Mouse (Mus musculus) bone marrow macrophage, adult 2 months (primary cell): ENCODE measurements at regions not wholly inside any gene's neighbourhood (a gene's known extent, or its start where the extent isn't known, plus 50 kb on each side); places are given as distances from the start of the nearest gene placed in this dataset.

ENCODE experiments used
- CTCF ChIP-seq: IDR thresholded peaks from 2 replicates; pipeline ENCODE4 v1.5.1; 2012; ENCODE audit warnings: low read depth, mild to moderate bottlenecking, low read length, moderate library complexity
- POLR2A ChIP-seq: IDR thresholded peaks from 2 replicates; pipeline ENCODE4 v1.6.1; 2012; ENCODE audit warnings: mild to moderate bottlenecking, low read depth, low read length, borderline replicate concordance

- no peak for TF ChIP-seq POLR2A
- no peak for TF ChIP-seq CTCF
Measured at GRCm38 (mm10) chr9:11285135-11285534, 380.6 kb upstream of the Cntn5 start.
